Mouse (Mus musculus) embryonic fibroblast, embryonic 13.5 days (primary cell): ENCODE measurements around the gene Tbxa2r.

Experiments
- CTCF ChIP-seq: IDR thresholded peaks from 2 replicates; pipeline ENCODE4 v1.5.1; 2011; ENCODE audit warnings: mild to moderate bottlenecking, control low read depth, low read length, moderate library complexity, borderline replicate concordance; ENCODE audit not compliant: insufficient read depth
- POLR2A ChIP-seq: IDR thresholded peaks from 2 replicates; pipeline ENCODE4 v1.6.1; 2011; ENCODE audit warnings: low read depth, mild to moderate bottlenecking, control low read depth, low read length, moderate library complexity

DNA sequence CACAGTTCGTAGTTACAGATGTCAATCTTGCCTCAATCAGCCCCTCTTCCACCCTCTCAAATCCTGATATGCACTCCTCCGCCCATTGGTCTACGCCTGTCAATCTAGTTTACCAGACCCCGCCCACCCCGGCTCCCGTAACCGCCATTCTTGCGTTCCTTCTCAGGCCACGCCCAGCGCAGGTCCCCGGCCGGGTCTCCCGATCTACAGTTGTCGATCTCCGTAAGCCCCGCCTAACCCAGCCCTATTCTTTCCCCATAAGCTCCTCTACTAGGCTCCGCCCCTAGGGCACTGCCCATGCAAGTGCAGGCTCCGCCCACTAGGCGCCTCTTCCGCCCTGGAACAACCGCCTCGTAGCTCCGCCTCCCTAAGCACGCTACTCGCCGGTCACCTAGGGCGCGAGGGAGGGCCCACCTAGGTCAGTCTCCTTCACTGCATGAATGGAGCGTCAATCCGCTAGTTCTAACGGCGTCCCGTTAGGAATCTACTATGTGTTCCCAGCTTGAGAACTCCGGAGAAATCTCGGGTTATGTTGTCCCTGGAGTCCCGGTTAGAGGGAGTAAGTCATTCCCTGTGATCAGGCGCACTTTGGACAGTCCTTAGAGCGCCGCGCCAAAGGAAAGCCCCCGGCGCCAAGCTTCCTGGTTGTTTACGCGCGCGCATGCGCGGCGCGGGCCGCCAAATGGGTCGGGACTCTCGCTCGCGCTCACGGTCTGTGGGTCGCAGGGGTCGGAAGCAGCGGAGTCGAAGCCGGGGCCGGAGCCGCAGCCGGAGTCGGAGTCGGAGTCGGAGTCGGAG is 7.8 kb upstream of the Tbxa2r start, which contains the start of gene Cactin:
- TF ChIP-seq POLR2A = peak; percentile 70
- TF ChIP-seq CTCF = no peak
